Comparison of ENCODE assay signal across 10 mouse cellular contexts in genomic region chr12:112595626-112596025, GRCm38 (mm10). TPM values are rescaled to one million over a fixed set of nuclear protein-coding genes. Genes with fewer than 3 reads are reported as not detected.
DNase-seq lines count a peak whose midpoint lies in the region; ATAC-seq and TF ChIP-seq lines count a peak whose summit lies in the region.
"Had no signal": no experiment of that assay in that cellular context is flagged by ENCODE, and none has a peak within 500 bp of the region (broad histone marks: within the 10 kb centered on the region; RNA-seq: fewer than 3 reads in every experiment).

No protein-coding gene starts in this region.

- peak overlapping the region; percentile 16 for H3ac ChIP-seq in C2C12 (ENCODE audit: control insufficient read depth, insufficient read length, low read depth)

- H3K27ac ChIP-seq in kidney, embryonic 15.5 days, result peak overlapping the region; percentile 9; the same call in 1 of the 2 replicates
- peak overlapping the region; percentile 72; the same call in 1 of the 2 replicates for H3K27ac ChIP-seq in heart, embryonic 12.5 days (ENCODE audit: poor library complexity, severe bottlenecking)
- H3K27ac ChIP-seq in neural tube, embryonic 15.5 days (replicated peaks), result no peak overlapping the region

- no peak overlapping the region for H3K4me2 ChIP-seq in kidney, embryonic 15.5 days
- H3K4me2 ChIP-seq in heart, embryonic 12.5 days, result no peak overlapping the region
- H3K4me2 ChIP-seq in neural tube, embryonic 15.5 days, result no peak overlapping the region

- no peak; the same call in 1 of the 2 replicates for ATAC-seq in kidney, embryonic 15.5 days (replicated peaks; ENCODE audit: low FRiP score)
- ATAC-seq in heart, embryonic 12.5 days (ENCODE audit: insufficient number of reproducible peaks, low FRiP score), result no peak
- ATAC-seq in neural tube, embryonic 15.5 days (ENCODE audit: low FRiP score), result no peak

- DNase-seq in kidney, adult 11 months, result no peak
- peak; percentile 73 for DNase-seq in brain, adult 2 months (ENCODE audit: low read depth, low spot score)
- no peak for DNase-seq in cerebellum, postnatal 10 days
- no peak for DNase-seq in layer of hippocampus, postnatal 14 days (ENCODE audit: low spot score in 2 of 2)
- DNase-seq: cerebellum, adult 18-20 months had no signal

- 67% methylated on average over 4 of the region's 4 CpGs for WGBS in kidney, embryonic 15.5 days
- 60% methylated on average over 4 of the region's 4 CpGs for WGBS in heart, embryonic 12.5 days
- 82% methylated on average over 4 of the region's 4 CpGs for WGBS in neural tube, embryonic 15.5 days

- H3K27me3 ChIP-seq in kidney, embryonic 15.5 days, result no peaks in the 10 kb centered on the region
- H3K27me3 ChIP-seq in C2C12 (ENCODE audit: control insufficient read depth, insufficient read depth, insufficient read length), result no peaks in the 10 kb centered on the region
- H3K27me3 ChIP-seq in heart, embryonic 12.5 days (replicated peaks), result peaks cover 8% of the 10 kb centered on the region; the same call in 1 of the 2 replicates
- H3K27me3 ChIP-seq in neural tube, embryonic 15.5 days (replicated peaks), result peaks cover 2% of the 10 kb centered on the region; the same call in 1 of the 2 replicates

- no peak overlapping the region for H3K9ac ChIP-seq in kidney, embryonic 15.5 days
- H3K9ac ChIP-seq in heart, embryonic 12.5 days, result peak overlapping the region; percentile 8; the same call in 1 of the 2 replicates
- no peak overlapping the region for H3K9ac ChIP-seq in neural tube, embryonic 15.5 days (replicated peaks)

- H3K79me3 ChIP-seq in C2C12 (ENCODE audit: low read depth), result peaks cover 79% of the 10 kb centered on the region

- peaks cover 42% of the 10 kb centered on the region for H3K4me1 ChIP-seq in kidney, embryonic 15.5 days
- peaks cover 71% of the 10 kb centered on the region for H3K4me1 ChIP-seq in heart, embryonic 12.5 days (replicated peaks)
- peaks cover 29% of the 10 kb centered on the region for H3K4me1 ChIP-seq in neural tube, embryonic 15.5 days

- H3K9me3 ChIP-seq in kidney, embryonic 15.5 days (replicated peaks), result no peaks in the 10 kb centered on the region
- H3K9me3 ChIP-seq in heart, embryonic 12.5 days (replicated peaks), result no peaks in the 10 kb centered on the region
- H3K9me3 ChIP-seq in neural tube, embryonic 15.5 days (replicated peaks), result no peaks in the 10 kb centered on the region
- H3K9me3 ChIP-seq: G1E had no signal

- H3K4me3 ChIP-seq in kidney, embryonic 15.5 days (replicated peaks), result no peak overlapping the region
- H3K4me3 ChIP-seq in C2C12 (ENCODE audit: insufficient read depth, poor library complexity, severe bottlenecking), result no peak overlapping the region
- H3K4me3 ChIP-seq in heart, embryonic 12.5 days, result no peak overlapping the region
- H3K4me3 ChIP-seq in neural tube, embryonic 15.5 days (replicated peaks), result no peak overlapping the region

- H3K36me3 ChIP-seq in kidney, embryonic 15.5 days, result no peaks in the 10 kb centered on the region; the same call in 1 of the 2 replicates
- H3K36me3 ChIP-seq in C2C12 (ENCODE audit: control insufficient read depth, insufficient read depth), result peaks cover 64% of the 10 kb centered on the region
- peaks cover 7% of the 10 kb centered on the region; the same call in 1 of the 2 replicates for H3K36me3 ChIP-seq in heart, embryonic 12.5 days
- no peaks in the 10 kb centered on the region for H3K36me3 ChIP-seq in neural tube, embryonic 15.5 days

- H3K79me2 ChIP-seq in C2C12 (ENCODE audit: control insufficient read depth, insufficient read depth), result peaks cover 97% of the 10 kb centered on the region

- TF ChIP-seq CTCF in C2C12 (IDR thresholded peaks at IDR 0.05; ENCODE audit: control insufficient read depth, insufficient read depth, insufficient read length), result no peak

TF ChIP-seq in C2C12, 6 proteins besides CTCF, POLR2A, EP300 and RAD21:
- TF ChIP-seq MYOG (IDR thresholded peaks at IDR 0.05; ENCODE audit: control insufficient read depth, extremely low read depth, insufficient read length) (no peak), MAX (IDR thresholded peaks at IDR 0.05) (peak; percentile 73)

RNA-seq across cellular contexts. Expression of gene Inf2, which starts 7.0 kb away (rescaled TPM):
- polyA plus RNA-seq in kidney, embryonic 15.5 days (2015; fragmentation: Nextera tagmentation; extraction: Ambion mirVana), result 3.8 and 4.8 TPM in 2 replicates
- polyA plus RNA-seq in C2C12 (2012; fragmentation: generic; extraction: Trizol), result 118 TPM
- polyA plus RNA-seq in heart, embryonic 12.5 days (2016; fragmentation: Nextera tagmentation; extraction: Ambion mirVana), result 2.2 and 3.5 TPM in 2 replicates
- total RNA-seq in layer of hippocampus, postnatal 14 days (2021), result 100 to 1,000 TPM; 116 to 122 TPM
- polyA plus RNA-seq in neural tube, embryonic 15.5 days (2015; fragmentation: Nextera tagmentation; extraction: Ambion mirVana), result 1.7 and 2.5 TPM in 2 replicates

RNA-seq across cellular contexts. Expression of gene Adssl1, which starts 24.2 kb away (rescaled TPM):
- 11.6 and 12.4 TPM in 2 replicates for polyA plus RNA-seq in kidney, embryonic 15.5 days (2015; fragmentation: Nextera tagmentation; extraction: Ambion mirVana)
- polyA plus RNA-seq in C2C12 (2012; fragmentation: generic; extraction: Trizol), result 10.1 TPM
- 81.7 and 86.4 TPM in 2 replicates for polyA plus RNA-seq in heart, embryonic 12.5 days (2016; fragmentation: Nextera tagmentation; extraction: Ambion mirVana)
- total RNA-seq in layer of hippocampus, postnatal 14 days (2021), result 1 to 10 TPM; 5.3 to 5.6 TPM
- 7.6 and 8.6 TPM in 2 replicates for polyA plus RNA-seq in neural tube, embryonic 15.5 days (2015; fragmentation: Nextera tagmentation; extraction: Ambion mirVana)
- total RNA-seq: G1E had no signal

RNA-seq across cellular contexts. Expression of gene Siva1, which starts 48.9 kb away (rescaled TPM):
- 255 and 266 TPM in 2 replicates for polyA plus RNA-seq in kidney, embryonic 15.5 days (2015; fragmentation: Nextera tagmentation; extraction: Ambion mirVana)
- 164 TPM for polyA plus RNA-seq in C2C12 (2012; fragmentation: generic; extraction: Trizol)
- polyA plus RNA-seq in heart, embryonic 12.5 days (2016; fragmentation: Nextera tagmentation; extraction: Ambion mirVana), result 99.4 and 116 TPM in 2 replicates
- 10 to 100 TPM; 21.6 to 23.4 TPM for total RNA-seq in layer of hippocampus, postnatal 14 days (2021)
- 48.0 and 96.7 TPM in 2 replicates for polyA plus RNA-seq in neural tube, embryonic 15.5 days (2015; fragmentation: Nextera tagmentation; extraction: Ambion mirVana)

Comparison
In these comparisons a context has a peak if more than half of its experiments do, and no peak if none do; other contexts are left out.
1. RNA of gene Inf2, which starts 7.0 kb away (polyA plus RNA-seq): 118 TPM in C2C12 (single experiment); 3.8 to 4.8 TPM in kidney, embryonic 15.5 days, 2.2 to 3.5 TPM in heart, embryonic 12.5 days and 1.7 to 2.5 TPM in neural tube, embryonic 15.5 days; every median in the first group is over 10 times any median in the second.